Mouse (Mus musculus): ENCODE measurements around the gene Ccdc63. TPM values are rescaled to one million over a fixed set of nuclear protein-coding genes. Genes with fewer than 3 reads are reported as not detected.
"Not testable (repeated sequence)": the region's sequence is repeated elsewhere in the genome, so short reads cannot be mapped to it uniquely, and the experiment has no call there.

The Ccdc63 gene
- polyA plus RNA-seq, 1 experiment: 0.07 TPM

GRCm38 (mm10) chr5:122148107-122148506 lies 7.5 kb upstream of the Ccdc63 start:
- TF ChIP-seq POLR2A (IDR thresholded peaks at IDR 0.05; ENCODE audit: borderline replicate concordance, extremely low read depth, insufficient read depth, insufficient read length, poor library complexity, severe bottlenecking): no peak
- no peak for TF ChIP-seq CTCF (IDR thresholded peaks at IDR 0.05; ENCODE audit: borderline replicate concordance, extremely low read depth, insufficient read depth, insufficient read length)
- no peak for DNase-seq (ENCODE audit: low read depth)

- DNase-seq (ENCODE audit: low read depth): no peak
- TF ChIP-seq CTCF (IDR thresholded peaks at IDR 0.05; ENCODE audit: borderline replicate concordance, extremely low read depth, insufficient read depth, insufficient read length) (no peak), POLR2A (IDR thresholded peaks at IDR 0.05; ENCODE audit: borderline replicate concordance, extremely low read depth, insufficient read depth, insufficient read length, poor library complexity, severe bottlenecking) (no peak)
Measured at GRCm38 (mm10) chr5:122146609-122147008, 6.0 kb upstream of the Ccdc63 start.

GRCm38 (mm10) chr5:122146056-122146580 lies 5.5 kb upstream of the Ccdc63 start:
- DNase-seq (ENCODE audit: low read depth): peak; percentile 38
- no peak for TF ChIP-seq POLR2A (IDR thresholded peaks at IDR 0.05; ENCODE audit: borderline replicate concordance, extremely low read depth, insufficient read depth, insufficient read length, poor library complexity, severe bottlenecking)
- no peak for TF ChIP-seq CTCF (IDR thresholded peaks at IDR 0.05; ENCODE audit: borderline replicate concordance, extremely low read depth, insufficient read depth, insufficient read length)

GRCm38 (mm10) chr5:122145381-122146055 lies 4.9 kb upstream of the Ccdc63 start:
- no peak for DNase-seq (ENCODE audit: low read depth)
- no peak for TF ChIP-seq CTCF (IDR thresholded peaks at IDR 0.05; ENCODE audit: borderline replicate concordance, extremely low read depth, insufficient read depth, insufficient read length)
- no peak for TF ChIP-seq POLR2A (IDR thresholded peaks at IDR 0.05; ENCODE audit: borderline replicate concordance, extremely low read depth, insufficient read depth, insufficient read length, poor library complexity, severe bottlenecking)

- DNase-seq (ENCODE audit: low read depth): no peak
- TF ChIP-seq POLR2A (IDR thresholded peaks at IDR 0.05; ENCODE audit: borderline replicate concordance, extremely low read depth, insufficient read depth, insufficient read length, poor library complexity, severe bottlenecking) (no peak), CTCF (IDR thresholded peaks at IDR 0.05; ENCODE audit: borderline replicate concordance, extremely low read depth, insufficient read depth, insufficient read length) (no peak)
Measured at GRCm38 (mm10) chr5:122144825-122145224, 4.2 kb upstream of the Ccdc63 start.

GRCm38 (mm10) chr5:122143543-122143942 lies 2.9 kb upstream of the Ccdc63 start:
- TF ChIP-seq POLR2A (IDR thresholded peaks at IDR 0.05; ENCODE audit: borderline replicate concordance, extremely low read depth, insufficient read depth, insufficient read length, poor library complexity, severe bottlenecking) (no peak), CTCF (IDR thresholded peaks at IDR 0.05; ENCODE audit: borderline replicate concordance, extremely low read depth, insufficient read depth, insufficient read length) (no peak)
- DNase-seq (ENCODE audit: low read depth): no peak

GRCm38 (mm10) chr5:122142230-122142992 lies 1.8 kb upstream of the Ccdc63 start:
- DNase-seq (ENCODE audit: low read depth): peak; percentile 44
- TF ChIP-seq CTCF (IDR thresholded peaks at IDR 0.05; ENCODE audit: borderline replicate concordance, extremely low read depth, insufficient read depth, insufficient read length) (peak; percentile 71; the same call in 1 of the 2 replicates), POLR2A (IDR thresholded peaks at IDR 0.05; ENCODE audit: borderline replicate concordance, extremely low read depth, insufficient read depth, insufficient read length, poor library complexity, severe bottlenecking) (no peak)

GRCm38 (mm10) chr5:122139771-122140170 lies 852 bp downstream of the Ccdc63 start:
- DNase-seq (ENCODE audit: low read depth): not testable (repeated sequence)

- no peak for DNase-seq (ENCODE audit: low read depth)
- TF ChIP-seq CTCF (IDR thresholded peaks at IDR 0.05; ENCODE audit: borderline replicate concordance, extremely low read depth, insufficient read depth, insufficient read length): no peak
- TF ChIP-seq POLR2A (IDR thresholded peaks at IDR 0.05; ENCODE audit: borderline replicate concordance, extremely low read depth, insufficient read depth, insufficient read length, poor library complexity, severe bottlenecking): no peak
Measured at GRCm38 (mm10) chr5:122138856-122139255, 1.8 kb downstream of the Ccdc63 start.

- TF ChIP-seq POLR2A (IDR thresholded peaks at IDR 0.05; ENCODE audit: borderline replicate concordance, extremely low read depth, insufficient read depth, insufficient read length, poor library complexity, severe bottlenecking) (no peak), CTCF (IDR thresholded peaks at IDR 0.05; ENCODE audit: borderline replicate concordance, extremely low read depth, insufficient read depth, insufficient read length) (no peak)
- DNase-seq (ENCODE audit: low read depth): no peak
Measured at GRCm38 (mm10) chr5:122136508-122137408, 3.9 kb downstream of the Ccdc63 start.

GRCm38 (mm10) chr5:122135290-122135882 lies 5.2 kb downstream of the Ccdc63 start:
- no peak for DNase-seq (ENCODE audit: low read depth)
- TF ChIP-seq CTCF (IDR thresholded peaks at IDR 0.05; ENCODE audit: borderline replicate concordance, extremely low read depth, insufficient read depth, insufficient read length) (no peak), POLR2A (IDR thresholded peaks at IDR 0.05; ENCODE audit: borderline replicate concordance, extremely low read depth, insufficient read depth, insufficient read length, poor library complexity, severe bottlenecking) (no peak)

Data from brain, embryonic 14.5 days (tissue).